Mouse (Mus musculus) small intestine, adult 2 months (tissue): ENCODE measurements around the gene Kat14.

ENCODE experiments used
- CTCF ChIP-seq: fragments of 200-500 bp; IDR thresholded peaks from 2 replicates; pipeline ENCODE4 v1.5.1; 2012; ENCODE audit warnings: low read depth, mild to moderate bottlenecking, control low read depth, inconsistent platforms, low read length, moderate library complexity, mixed read lengths; ENCODE audit not compliant: insufficient replicate concordance, insufficient read length; ENCODE audit errors: extremely low read depth
- POLR2A ChIP-seq: fragments of 200-500 bp; IDR thresholded peaks from 2 replicates; pipeline ENCODE4 v1.6.1; 2012; ENCODE audit warnings: low read depth, mild to moderate bottlenecking, control low read depth, inconsistent platforms, low read length, moderate library complexity

DNA sequence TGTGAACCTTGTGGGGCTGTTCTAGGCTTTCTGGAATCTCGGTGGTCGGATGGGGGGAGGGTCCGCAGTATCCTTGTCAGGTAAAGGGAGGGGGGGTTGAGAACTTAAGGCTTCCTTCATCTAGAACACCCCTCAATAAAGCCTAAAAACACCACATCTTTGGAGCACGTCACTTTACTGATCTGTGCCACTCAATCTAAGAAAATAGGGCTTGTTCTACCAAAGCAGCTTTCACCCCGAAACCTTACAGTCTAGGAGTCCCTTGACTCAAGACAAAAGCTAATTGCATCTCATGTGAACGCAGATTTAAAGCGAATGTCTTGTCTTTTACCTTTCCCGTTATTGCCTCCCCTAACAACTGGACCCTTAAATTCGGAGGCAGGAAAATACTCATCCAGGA is 36.3 kb upstream of the Kat14 start:
- TF ChIP-seq CTCF = no peak
- no peak for TF ChIP-seq POLR2A
